Mouse (Mus musculus) gonadal fat pad, adult 2 months (tissue): ENCODE results near the gene Slc2a9. TPM values are rescaled to one million over a fixed set of nuclear protein-coding genes. Genes with fewer than 3 reads are reported as not detected.

Source experiments
- DNase-seq: peaks from one replicate; pipeline ENCODE4 v3.0.0-alpha.2; 2012; ENCODE audit warnings: low read depth
- polyA plus RNA-seq: library from polyadenylated mRNA; depleted of rRNA; stranded (reverse); fragments of >200 nt; gene quantifications from 2 replicates; pipeline ENCODE4 v1.2.3, GENCODE M21; 2012

Gene Slc2a9
- polyA plus RNA-seq, 1 experiment = 7.8 TPM

DNA sequence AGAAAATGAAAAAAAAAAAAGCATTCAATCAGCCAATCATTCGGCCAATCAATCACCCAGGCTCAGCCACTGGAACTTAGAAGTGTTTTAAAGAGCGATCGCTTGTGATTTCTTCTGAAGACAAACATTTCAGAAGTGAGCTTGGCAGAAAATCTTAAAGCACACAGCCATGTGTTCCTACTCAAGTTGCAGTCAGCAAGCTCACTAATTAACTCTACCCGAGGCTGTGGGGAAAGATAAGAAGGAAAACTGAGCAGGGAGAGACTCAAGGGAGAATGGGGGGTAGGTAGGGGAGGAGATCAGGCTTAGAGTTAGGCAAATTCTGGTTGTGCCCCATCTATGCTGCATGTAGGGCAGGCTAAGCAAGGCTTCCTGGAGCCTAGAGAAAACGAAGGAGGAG is 130.6 kb downstream of the Slc2a9 start:
- DNase-seq = no peak

DNA sequence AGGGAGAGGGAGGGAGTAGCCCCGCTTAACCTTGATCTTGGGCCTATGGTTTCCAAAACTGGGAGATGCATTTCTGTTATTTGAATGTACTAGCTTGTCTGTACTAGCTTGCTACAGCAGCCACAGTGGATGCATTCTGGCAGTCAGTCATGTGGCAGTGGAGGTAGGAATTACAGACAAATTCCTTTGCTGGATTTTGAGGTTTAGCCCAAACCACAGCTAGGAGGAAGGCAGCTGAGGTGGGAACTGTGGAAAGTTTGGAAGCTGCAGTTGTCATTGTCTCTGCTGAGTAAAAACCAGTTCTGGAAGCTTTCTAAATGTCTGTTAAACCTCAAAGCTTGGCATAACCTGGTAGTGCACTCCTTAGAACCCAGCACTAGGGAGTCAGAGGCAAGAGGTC is 131.6 kb downstream of the Slc2a9 start:
- no peak for DNase-seq

DNA sequence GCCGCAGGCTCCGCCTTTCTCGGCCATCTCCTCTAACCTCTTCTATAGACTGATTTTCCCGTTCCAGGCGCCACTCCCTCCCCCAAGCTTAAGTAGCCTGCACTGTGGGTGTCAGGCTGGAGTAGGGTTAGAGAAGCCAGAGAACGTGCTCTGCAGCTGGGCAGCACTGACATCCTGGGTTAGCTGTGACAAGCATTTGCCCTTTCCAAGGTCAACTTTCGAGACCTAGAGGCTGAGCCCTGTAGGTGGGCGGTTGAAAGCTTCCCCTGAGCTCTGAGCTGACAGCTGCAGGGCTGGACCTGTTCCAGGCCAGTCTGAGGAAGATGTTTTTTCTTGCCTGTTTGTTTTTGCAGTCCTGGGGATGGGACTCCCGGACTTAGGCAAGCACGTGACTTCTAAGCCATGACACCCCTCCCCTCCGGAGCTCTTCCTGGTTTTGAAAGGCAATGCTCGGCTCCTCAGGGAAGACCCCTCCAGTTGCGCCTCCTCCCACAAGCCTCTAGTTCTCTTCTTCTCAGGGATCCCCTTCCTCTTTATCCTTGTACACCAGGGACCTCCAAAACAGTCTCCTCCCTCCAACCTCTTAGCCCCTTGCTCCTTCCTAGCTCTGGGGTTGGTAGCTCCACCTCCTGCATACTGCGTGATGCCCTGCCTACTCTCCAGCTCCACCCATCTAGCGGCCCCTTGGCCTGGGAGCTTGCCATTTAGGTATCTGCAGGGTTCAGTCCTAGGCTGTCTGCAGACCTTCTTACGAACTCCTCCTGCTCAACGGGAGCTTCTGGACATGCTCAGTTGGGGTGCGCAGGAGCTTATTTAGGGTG is 136.1 kb downstream of the Slc2a9 start:
- no peak for DNase-seq

DNA sequence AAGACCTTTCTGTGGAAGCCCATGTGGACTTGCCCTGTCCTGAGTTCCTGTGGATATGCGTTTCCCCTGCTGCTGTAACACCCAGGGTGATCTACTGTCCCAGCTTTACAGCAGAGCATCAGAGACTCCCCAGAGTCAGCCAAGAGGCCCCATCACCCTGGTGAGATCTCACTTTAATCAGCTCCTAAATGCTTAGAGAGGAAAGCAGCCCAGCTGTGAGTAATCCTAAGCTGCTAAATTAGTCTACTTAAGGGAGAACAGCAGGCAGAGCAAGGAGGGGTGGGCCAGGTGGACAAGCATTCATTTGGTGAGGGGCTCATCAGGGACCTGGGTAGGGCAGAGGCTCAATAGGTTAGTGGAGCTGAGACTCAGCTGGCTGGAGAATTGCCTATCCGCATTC is 137.4 kb downstream of the Slc2a9 start:
- no peak for DNase-seq

DNA sequence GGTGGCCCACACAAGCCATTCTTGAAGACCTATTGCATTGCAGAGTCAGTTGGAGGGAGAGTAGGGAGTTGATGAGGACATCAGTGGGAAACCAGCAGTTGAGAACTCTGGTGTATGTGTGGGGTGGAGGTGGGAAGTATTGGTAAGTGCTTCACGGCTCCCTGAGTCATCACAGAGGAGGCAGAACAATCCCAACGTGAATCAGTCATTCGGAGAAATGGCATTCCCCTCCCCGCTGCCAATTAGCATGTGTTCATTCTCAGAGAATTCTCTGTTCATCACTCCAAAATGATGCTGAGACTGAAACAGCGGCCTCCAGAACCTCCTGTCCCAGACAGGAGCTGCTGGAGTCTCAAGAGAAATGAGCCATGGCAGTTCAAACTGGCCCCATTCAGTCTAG is 138.5 kb downstream of the Slc2a9 start:
- no peak for DNase-seq

DNA sequence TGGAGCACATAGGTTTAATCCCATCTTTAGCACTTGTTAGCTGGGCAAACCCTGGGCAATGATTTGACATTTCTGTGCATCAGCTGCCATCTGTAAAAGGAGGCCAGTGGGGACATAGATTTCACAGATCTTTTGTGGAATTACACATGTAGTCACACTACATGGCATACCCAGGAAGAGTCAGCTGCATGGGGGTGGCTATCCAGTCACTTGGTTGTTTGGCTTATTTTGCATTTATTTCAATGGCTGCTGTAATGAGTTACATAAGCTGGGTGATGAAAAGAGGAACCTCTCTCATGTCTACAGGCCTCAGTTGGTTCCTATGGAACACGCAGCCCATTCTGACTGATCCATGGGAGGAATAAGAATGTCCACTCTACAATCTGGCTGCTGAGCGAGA is 143.2 kb downstream of the Slc2a9 start:
- no peak for DNase-seq

DNA sequence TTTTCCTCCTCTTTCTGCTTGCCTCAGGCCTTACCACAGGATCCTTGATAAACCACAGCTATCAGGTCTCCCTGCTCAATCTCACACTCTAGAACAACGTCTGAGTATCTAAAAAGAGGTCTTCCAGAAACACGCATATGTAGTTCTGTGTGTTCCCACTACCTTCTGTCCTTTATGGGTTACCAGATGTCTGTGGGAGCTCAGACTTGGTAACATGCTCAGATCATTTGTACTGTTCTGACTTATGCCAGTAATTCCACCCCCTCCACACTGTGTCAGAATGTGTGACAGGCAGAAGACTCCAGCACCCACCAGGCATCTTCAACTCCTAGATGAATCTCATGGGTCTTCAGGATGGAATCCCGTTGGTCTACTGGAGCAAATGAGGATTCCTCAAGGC is 146.0 kb downstream of the Slc2a9 start:
- no peak for DNase-seq

DNA sequence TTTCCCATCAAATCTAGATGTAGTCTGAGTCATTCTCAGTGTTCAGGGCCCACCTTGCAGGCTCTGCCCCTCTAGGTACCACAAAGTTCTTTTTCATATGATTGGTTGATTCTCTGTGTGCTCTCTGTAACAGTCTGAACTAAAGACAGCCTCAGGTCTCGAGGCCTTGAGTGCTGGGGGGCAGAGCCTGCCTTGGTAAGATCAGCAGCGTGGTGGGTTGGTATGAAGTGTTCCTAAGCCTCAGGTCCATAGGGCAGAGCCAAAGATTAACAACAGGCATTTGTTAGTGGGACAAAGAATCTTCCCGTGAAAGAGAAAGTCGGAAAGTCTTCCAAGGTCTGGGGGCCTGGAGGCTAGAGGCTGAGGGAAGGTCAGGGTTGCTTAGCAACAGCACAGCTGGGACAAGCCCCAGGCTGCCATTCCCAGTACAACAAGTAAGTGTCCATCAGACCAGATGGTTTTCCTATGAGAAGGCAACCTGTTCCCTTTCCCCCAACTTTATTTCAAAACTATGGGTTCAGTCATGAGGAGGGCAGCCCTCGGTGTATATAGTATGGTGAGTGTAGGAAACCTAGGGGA is 152.5 kb downstream of the Slc2a9 start:
- no peak for DNase-seq

DNA sequence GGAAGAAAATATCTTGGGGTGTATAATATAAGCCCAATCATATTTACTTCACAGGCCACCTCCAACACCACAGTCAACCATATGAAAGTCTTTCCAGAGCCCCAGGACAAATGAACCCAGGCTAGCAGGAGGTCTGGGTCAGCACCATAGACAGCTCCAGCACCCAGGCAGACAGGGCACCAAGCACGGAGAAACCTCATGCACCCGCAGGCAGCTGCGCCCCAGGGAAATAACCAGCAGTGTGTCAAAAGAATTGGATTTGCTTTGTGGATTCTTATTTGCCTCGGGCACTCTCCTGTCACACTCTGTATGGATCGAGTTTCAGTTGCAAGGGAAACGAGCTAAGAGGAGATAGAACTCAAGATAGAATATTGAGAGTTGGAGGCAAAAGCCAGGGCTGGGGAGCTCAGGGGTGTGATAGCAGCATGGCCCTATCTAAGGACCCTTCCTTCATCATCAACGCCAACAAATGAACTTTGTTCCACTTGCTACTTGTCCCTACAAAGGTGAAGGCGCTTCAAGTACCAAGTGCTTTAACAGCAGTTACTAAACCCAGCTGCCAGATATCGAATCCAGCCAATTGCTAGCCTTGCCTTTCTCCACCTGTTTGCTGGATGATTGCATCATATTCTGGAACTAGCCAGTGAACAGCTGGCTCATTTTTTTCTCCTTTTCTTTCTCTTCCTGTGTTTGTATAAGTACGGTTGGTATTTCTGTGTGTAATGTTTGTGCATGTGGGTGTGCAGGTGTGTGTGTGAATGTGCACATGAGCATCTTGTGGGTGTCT is 156.1 kb downstream of the Slc2a9 start:
- DNase-seq = no peak

DNA sequence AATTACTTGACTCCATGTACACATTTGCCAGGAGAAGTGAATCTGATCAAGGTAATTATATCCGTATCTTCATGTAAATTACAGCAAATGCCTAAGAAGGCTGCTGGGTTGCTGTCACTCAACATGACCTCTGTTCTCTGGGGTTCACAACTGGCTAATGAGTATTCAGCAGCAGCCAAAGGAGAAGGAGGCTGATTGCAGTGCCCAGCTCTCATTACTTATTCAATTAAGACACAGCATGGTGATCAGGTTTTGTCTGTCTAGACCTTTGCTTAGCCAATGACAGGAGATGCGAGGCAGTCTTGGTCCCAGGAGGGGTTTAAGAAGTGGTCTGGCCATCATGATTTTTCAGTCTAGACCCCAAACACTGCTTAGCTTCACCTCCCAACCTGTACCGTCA is 159.8 kb downstream of the Slc2a9 start:
- no peak for DNase-seq

DNA sequence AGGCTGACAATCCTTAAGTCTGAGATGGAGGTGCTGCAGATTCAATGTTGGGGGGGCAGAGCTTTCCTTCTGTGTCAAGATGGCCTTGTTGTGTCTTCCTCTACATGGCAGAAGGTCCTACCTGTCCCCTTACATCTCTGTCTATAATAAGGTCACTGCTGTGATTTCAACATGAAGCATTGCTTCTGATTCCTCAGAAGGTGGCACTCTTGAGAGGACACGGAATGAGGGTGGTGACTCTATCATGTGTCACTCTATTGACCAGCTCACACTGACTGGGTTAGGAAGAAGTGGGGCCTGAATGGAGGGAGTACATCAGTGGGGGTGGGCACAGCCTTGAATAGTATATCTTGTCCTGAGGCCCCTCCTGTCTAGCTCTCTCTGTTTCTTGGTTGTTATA is 168.4 kb downstream of the Slc2a9 start:
- DNase-seq = no peak

DNA sequence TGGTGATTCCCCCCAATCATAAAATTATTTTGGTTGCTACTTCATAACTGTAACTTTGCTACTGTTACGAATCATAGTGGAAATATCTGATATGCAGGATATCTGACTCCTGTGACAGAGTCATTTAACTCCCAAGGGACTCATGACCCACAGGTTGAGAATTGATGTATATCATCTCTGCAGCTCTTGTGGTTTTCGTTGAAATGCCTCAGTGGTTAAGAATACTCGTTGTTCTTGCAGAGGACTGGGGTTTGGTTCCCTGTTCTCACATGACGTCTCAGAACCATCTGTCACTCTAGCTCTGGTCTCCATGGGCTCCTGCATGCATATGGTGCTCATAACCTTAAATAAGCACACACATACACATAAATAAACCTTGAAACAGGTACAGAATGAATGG is 169.6 kb downstream of the Slc2a9 start:
- no peak for DNase-seq

DNA sequence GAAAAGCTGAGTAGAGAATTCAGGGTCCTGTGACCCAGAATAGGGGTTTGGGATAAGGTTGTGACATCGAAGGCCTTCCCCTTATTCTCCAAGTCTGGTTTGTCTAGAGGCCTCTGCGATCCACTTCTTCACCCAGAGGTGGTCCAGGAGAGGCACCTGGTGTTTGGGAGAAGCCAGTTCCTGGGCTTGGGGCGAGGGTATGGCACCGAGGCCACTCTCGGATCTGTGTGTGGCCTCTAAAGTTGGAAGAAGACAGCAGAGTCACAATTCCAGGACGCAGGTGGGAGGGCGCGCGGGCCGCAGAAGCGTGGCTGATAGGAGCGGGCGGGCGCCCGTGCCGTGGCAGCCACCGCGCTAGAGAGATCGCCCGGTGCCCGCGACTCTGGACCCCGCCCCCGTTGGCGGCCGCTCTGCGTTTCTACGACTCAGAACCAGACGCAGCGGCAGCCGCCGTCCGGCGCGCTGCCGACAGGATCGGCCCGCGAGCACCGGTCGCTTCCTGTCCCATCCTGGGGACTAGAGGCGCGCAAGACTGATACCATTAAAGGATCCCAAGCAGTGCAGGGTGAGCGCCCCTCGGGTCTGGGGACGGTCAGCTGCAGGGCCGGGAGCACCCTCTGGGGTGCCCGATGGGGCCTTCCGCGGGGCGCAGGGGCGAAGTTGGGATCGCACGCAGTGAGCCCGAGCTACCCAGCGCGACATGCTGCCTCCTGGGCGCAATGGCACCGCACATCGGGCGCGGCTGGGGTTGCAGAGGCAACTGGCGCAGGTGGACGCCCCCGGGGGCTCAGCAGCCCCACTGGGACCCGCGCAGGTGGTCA is 183.8 kb downstream of the Slc2a9 start, which contains the start of gene Drd5:
TSS of gene Drd5 (plus strand) at position 402 of the 821 bp plus-strand sequence.
- no peak for DNase-seq

DNA sequence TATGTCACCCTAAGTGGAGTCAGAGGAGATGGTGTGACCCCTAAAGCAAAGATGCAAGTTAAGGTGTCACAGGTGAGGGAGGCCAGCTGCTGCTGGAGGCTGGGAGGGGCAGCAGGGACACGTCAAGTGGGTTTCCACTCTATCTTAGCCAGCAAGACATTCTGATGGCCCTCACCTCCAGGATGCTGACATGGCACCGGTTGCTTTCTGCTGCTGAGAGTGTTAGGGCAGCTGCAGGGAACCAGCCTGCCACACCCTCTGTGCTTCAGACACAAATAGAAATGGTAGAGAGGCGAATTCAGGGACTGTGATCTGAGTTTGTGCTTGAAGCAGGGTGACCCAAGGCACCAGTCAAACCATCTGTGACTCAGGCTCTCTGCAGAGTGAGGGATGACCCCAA is 193.1 kb downstream of the Slc2a9 start:
- DNase-seq = no peak

DNA sequence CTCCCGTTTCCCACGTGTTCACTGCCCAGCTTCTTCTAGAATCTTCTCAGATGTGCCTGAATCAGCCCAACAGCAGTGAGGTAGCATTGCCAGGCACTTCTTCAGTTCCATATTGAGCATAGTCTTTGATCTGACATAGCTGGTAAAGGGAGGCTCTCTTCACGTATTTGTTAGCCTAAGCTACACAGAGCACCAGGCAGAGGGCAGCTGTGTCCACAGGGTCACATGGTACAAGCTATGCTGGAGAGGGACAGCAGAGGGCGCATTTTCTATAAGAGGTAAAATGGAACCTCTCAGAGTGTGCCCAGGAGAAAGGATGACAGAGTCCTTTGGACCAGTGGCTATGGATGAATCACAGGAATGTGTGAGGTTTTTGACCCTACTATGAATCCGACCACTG is 194.1 kb downstream of the Slc2a9 start:
- no peak for DNase-seq

DNA sequence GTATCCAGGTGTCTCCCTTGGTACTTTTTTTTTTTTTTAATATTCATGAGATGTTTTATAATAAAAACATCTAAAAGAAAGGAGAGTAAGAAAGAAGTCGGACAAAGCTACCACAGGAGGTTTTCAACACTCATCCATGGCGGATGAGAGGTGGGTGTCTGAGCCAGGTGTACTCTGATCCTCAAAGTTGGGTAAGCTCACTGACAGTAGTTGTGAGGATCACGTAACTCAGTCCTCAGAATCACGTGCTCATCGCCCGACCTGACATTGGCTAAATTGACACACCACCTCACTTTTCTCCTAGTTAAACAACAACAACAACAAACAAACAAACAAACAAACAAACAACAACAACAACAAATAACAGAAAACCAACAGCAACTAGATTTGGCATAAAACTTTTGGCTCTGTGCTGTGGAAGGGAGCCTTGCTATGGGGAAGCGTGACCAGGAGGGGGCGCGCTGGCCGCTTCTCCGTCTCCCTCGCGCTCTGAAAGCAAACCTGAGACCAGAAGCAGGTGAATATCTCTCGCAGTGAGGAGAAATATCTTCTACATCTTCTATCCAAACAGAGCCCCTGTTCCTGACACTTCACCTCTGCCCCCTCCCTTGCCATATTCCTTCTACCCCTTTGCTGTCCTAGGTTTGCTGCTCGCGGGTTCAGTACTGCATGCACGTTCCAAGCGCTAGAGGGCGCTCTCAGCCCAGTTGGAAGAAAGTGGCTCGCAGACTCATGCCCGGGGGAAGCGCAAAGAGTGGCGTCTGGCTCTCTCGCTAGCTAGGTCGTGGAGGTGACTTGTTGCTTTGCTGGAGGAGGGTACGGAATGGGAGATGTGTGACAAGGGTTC is 195.5 kb downstream of the Slc2a9 start:
- no peak for DNase-seq

DNA sequence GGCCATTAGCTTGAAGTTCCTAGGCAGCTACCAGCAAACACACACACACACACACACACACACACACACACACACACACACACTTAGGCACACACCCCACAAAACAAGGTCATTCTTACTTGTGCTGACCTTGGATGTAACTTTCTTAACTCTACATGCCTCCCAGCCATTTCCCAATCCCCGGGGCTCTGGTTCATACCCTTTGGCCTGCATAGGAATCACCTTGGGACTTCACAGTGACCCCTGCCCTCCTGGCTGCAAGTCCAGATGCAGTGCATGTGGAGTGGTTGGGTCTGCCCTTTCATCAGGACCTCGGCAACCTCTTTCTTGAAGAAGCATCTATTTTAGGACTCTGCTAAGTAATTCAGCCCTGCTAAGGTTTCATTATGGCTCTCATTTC is 197.7 kb downstream of the Slc2a9 start:
- DNase-seq = no peak

DNA sequence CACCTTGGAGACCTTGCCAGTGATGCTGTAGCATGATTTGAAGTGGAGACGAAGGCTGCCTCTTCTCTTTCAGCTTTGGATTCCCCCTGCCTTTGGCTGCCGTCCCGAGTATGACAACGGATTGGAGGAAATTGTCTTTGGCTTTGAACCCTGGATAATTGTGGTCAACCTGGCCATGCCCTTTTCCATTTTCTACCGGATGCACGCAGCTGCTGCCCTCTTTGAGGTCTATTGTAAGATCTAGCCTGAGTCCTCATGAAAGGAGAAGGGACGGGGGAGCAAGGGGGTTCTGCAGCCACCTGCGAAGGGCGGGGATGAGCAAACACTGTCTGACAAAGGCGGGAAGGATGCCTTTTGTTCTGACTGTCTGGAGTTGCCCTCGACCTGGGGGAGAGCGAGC is 200.3 kb downstream of the Slc2a9 start:
- no peak for DNase-seq

DNA sequence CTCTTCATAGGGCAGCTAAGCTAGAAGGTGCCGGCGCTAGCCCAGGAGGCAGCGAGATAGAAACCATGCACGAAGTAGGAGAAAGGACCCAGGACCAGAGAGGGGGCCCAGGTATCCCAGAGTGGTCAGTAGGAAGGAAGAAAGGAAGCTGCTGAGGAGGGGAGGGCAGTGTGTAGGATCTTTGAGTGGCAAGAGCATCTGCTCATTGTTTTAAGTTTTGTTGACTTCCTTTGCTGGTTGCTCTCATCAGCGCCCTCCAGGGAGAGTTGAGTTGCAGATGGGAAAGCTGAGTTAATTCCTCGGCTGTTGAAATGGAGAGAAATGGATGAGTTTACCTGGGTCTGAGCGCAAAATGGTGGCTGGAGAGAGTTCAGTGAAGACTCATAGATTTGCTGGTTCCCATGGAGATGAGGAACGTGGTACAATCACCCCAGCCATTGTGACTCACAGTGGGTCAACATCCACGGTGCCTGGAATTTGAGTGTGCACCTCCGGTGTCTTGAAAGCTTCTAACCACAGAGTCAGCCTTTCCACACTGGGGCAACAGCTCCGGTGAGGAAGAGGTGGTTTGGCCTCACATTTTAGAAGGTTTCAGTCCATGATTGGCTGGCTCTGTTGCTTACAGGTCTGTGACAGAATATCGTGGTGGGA is 201.1 kb downstream of the Slc2a9 start:
- no peak for DNase-seq
